Mouse (Mus musculus) embryo, embryonic 10 days (tissue): ENCODE measurements at regions not wholly inside any gene's neighbourhood (a gene's known extent, or its start where the extent isn't known, plus 50 kb on each side); places are given as distances from the start of the nearest gene placed in this dataset.

Experiments
- DNase-seq: peaks from one replicate; pipeline ENCODE4 v3.0.0-alpha.2; 2015; ENCODE audit warnings: low spot score

DNA sequence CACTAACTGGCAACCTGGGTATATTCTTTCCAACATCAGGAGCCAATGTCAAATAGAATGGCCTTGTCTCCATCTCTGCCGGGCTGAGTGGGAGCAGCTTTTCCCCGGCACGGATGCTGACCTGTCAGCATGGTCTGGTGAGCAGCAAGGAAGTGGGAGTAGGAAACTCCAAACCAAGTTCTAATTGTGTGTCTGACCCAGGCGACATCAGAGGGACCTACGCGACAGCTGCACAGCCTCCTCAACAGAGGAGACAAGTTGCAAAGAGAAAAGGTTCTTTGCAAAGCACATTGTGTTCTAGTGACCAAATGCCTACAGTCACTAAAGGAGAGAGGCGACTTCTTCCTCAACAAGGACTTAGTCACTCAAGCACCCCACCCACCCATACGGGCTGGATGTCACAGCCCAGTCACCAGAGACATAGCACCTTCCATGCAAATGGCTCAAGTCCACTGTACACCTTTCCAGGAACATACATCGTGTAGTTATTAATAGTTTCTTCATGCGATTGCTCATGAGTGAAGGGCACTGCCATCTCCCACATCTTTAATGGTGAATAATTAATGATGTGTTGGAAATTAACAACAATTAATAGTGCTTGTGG lies 334.8 kb upstream of the Hnrnpa3 start:
- no peak for DNase-seq

DNA sequence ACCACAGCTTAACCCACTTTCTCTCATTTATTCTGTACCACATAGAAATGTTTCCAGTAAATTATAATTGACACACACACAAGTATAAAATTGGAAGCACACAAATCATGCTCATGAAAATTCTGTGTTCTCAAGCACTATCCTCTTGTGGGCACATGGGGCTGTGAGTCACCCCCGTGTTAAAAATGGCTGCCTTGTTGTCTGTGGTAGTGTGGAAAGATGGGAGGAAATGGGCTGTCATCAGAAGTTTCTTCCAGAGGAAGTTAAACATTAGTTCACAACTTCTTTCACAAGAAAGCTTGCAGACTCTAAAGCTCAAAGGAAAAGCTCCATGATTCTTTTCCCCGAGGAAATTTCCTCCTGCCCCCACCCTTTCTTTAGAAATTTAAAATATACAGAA lies 329.5 kb upstream of the Hnrnpa3 start:
- DNase-seq = no peak

DNA sequence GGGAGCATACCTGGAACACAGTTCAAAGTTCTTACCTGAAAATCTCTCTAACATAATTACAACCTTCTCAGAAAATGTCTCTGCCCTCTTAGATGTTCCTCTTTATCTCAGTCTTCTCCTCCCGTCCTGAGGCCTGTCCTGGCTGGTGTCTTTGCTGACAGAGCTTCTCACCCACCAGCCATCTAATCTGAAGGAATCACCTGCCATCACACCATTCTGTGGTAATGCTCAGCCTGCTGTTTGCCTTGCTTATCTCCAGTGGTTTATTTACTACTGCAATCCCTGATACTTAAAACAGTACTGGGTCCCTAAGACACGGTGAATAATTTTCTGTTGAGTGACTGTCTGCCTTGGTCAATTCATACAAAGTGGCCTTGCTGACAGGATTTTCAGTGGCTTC lies 317.8 kb upstream of the Hnrnpa3 start:
- DNase-seq = no peak

DNA sequence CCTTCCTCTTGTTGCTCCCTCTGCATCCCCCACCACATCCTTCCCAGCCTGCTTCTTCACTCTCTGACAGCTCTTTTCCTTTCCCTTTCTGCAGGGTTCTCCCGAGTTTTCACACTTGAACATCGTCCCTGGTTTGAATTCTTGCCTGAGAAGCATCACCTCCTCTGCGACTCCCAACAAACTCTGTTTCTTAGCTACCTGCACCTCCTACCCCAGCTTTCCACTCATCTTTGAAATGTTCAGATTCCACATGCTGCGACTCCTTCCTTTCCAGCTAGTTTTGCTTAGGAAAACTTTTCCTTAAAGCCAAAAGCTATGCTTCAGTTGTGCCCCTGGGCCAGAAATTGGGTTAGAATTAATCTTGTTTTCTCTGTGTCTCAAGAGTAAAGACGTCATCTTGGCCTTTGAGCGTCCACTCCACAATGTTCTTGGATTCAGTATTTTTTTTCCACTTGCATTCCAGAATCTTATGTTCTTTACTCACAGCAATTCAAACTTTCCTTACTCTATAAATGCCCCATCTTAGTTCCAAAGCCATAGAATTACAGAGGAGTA lies 317.3 kb upstream of the Hnrnpa3 start:
- DNase-seq = no peak

GRCm38 (mm10) chr2:75350902-75351301 lies 308.2 kb upstream of the Hnrnpa3 start:
- no peak for DNase-seq

GRCm38 (mm10) chr2:75351965-75352364 lies 307.1 kb upstream of the Hnrnpa3 start:
- DNase-seq = no peak

DNA sequence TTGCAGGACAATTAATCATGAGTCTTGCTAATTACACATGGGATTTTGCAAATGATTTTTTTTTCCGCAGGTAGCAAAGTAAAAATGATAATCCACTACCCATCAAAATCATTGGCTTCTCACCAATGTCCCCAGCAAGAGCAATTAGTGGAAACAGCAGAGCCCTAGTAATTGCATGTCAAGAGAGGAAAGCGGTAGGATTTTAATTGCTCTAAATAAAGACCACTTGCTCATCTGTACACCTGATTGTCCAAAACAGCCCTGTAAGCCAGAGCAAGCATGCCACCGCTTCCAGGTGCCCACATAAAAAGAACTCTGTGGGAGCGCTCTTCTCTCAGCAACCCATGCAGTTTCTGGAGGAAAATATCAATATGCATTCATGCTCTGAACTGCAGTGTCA lies 306.5 kb upstream of the Hnrnpa3 start:
- no peak for DNase-seq

DNA sequence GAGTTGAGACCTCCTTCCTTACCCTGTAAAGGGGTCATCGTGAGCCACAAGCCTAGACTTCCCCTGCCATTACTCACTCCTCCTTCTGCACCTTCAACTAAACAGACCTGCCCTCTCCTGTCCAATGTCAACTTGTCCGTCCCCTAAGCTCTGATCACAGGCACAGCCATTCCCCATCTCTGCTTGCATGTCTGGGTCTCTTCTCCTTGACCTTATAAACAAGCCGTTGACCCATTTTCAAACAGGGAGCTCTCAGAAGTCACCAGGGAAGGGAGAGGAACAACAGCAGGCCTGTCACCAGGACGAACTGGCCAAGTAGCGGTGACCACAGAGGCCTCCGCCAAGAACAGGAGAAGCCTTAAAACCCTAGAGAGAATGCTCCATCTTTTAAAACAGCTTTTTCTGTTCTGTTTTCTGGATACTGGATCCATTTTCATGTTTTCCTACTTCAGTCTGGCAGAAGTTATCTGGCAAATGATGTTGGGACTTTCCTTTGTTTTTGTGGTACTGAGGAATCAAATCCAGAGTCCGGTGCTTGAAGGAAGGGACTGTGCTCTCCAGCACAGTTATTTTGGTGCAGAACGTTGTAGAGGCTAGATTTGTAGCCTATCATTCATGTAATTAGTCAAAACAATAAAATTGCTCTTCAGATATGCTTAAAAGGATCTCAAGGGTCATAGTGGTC lies 302.2 kb upstream of the Hnrnpa3 start:
- peak; percentile 18 for DNase-seq

DNA sequence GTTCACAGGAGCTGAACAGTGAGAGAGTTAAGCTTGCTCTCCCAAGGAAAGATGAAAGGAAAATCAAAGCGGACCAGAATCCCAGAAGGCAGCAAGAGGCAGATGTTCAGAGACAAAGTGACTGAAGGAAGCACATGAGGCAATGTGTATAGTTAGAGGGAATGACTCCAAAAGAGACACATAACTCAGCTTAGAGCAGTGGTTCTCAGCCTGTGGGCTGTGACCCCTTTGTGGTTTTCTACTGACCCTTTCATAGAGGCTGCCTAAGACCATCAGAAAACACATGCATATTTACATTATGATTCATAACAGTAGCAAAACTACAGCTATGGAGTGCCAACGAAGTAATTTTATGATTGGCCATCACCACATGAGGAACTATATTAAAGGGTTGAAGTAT lies 301.5 kb upstream of the Hnrnpa3 start:
- no peak for DNase-seq

DNA sequence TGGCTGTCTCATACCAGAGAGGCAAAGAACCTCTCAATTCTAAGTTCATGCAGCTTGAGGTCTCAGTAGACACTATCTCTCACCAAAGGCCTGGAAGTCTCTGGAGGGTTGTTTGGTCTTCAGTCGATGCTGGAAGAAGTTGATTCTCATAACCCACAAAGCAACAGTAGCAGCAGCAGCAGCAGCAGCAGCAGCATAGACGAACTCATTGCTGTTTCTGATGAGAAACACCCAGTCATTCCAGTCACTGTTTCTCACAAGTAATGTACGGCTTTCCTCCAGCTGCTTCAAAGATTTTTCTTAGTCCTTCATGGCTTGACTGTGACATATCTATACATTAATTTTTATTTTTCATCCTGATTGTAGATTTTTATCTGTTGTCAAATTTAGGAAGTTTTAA lies 298.1 kb upstream of the Hnrnpa3 start:
- DNase-seq = no peak

DNA sequence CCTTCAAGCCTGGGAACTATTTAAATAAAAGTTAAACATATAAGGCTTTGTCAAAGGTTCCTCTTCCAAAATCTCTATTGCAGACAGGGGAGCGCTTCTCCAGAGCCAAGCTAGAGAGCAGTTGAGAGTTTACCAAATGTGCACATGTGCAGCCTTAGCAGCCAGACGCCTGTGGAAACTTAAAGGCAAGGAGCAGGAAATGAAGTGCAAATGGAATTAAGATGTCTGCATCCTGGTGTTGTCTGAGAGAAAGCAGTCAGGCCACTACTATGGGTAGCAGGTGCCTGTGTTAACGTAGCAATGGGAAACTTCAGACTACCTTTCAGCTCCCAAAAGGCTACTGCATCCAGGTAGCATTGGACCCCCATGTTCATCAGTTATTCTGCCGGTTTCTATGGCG lies 282.4 kb upstream of the Hnrnpa3 start:
- DNase-seq = no peak

- DNase-seq = no peak
Observed at GRCm38 (mm10) chr2:75385551-75386263, 273.4 kb upstream of the Hnrnpa3 start.

DNA sequence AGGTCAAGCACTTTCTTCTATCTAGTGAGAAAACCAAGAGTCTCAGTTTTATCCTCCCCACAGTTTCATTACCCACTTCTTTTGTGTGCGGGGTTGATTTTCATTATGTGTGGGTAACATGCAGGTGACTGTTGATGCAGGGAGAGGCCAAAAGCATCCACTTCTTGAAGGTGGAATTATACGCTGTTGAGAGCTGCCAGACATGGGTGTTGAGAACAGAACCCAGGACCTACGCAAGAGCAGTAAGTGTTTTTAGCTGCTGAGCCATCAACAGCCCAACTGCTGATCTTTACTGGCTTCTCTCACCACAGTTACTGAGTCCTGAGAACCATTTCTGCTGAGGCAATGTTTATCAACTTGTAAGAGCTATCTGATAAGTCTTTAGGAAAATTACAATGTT lies 272.4 kb upstream of the Hnrnpa3 start:
- DNase-seq = no peak

DNA sequence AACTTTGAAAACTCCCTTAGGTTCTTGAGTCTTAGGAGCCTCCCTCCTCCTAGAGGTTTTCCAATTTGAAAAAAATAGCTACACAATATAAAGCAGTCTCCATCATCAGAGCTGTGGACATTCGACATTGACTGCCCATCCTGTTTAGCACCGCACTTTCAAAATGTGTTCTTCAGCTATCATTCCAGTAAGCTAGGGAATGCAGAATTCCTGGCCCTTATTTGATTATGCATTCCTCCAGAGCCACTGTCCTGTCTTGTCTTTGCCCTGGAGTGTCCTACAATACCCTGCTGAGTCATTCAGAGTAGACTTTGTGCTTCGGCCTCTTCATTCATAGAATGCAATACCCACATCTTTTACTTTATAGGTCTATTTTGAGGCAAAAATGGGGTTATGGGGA lies 267.0 kb upstream of the Hnrnpa3 start:
- no peak for DNase-seq

DNA sequence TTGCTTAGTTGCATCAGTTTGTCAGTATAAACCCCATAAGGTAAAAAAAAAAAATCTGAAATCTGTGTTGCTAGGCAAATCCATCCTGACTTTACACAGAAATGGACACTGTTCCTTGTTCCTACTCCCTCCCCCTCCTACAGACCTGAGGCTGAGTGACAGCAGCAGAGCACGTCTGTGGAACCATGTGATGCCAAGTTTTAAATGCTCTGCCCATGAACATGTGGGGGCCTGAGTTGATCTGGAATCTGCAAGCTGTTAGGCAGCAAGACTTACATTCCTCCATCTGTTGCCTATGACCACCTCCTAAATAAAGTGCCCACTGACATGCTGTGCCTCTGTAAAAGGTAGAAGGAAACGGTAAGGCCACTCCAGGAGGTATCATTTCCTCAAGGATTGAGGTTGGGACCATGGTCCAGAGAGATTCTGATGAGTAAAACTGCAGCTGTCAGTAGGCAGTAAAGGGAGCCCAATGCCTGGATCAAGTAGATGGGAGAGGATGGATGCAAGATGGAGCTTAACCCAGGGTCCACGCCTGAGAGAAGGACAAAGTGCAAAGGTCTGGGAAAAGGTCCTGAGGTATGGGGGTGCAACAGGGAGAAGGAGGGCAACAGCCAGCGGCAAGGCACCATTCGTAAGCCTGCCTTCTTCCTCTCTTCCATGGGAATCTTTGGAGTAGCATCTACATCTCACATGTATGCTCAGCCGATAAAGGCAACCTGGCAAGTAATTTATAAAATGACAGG lies 264.0 kb upstream of the Hnrnpa3 start:
- DNase-seq = no peak

- DNase-seq = no peak
Observed at GRCm38 (mm10) chr2:75396016-75396415, 263.0 kb upstream of the Hnrnpa3 start.

GRCm38 (mm10) chr2:75400291-75400870 lies 258.7 kb upstream of the Hnrnpa3 start:
- no peak for DNase-seq

GRCm38 (mm10) chr2:75403791-75404190 lies 255.3 kb upstream of the Hnrnpa3 start:
- no peak for DNase-seq

- DNase-seq = no peak
Observed at GRCm38 (mm10) chr2:75405524-75406214, 253.4 kb upstream of the Hnrnpa3 start.

GRCm38 (mm10) chr2:75406721-75407455 lies 252.2 kb upstream of the Hnrnpa3 start:
- no peak for DNase-seq

DNA sequence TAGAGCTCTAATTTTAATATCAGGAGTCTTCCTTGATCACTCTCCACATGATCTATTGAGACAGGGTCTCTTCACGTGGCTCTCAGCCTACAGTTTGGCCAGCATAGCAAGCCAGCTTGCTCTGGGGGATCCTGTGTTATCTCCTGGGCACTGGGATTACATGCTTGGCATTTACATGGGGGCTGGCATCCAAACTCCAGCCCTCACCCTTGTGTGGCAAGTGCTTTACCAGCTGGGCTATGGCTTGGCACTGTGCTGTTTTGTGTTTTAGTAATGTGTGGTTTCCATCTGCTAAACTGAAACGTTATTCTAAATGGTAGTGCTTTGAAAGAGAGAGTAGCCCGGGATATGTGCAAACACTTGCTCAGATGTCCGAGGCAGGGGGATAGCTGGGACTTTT lies 251.5 kb upstream of the Hnrnpa3 start:
- no peak for DNase-seq
